Mouse (Mus musculus): ENCODE measurements at regions not wholly inside any gene's neighbourhood (a gene's known extent, or its start where the extent isn't known, plus 50 kb on each side); places are given as distances from the start of the nearest gene placed in this dataset.
A peak's percentile ranks its signal among the peaks of the same experiment; 100 is the strongest.
"Not testable (repeated sequence)": the region's sequence is repeated elsewhere in the genome, so short reads cannot be mapped to it uniquely, and the experiment has no call there.

GRCm38 (mm10) chr15:91916946-91917345 lies 78.9 kb downstream of the Smgc start:
- no peak for DNase-seq (ENCODE audit: low read depth)

DNA sequence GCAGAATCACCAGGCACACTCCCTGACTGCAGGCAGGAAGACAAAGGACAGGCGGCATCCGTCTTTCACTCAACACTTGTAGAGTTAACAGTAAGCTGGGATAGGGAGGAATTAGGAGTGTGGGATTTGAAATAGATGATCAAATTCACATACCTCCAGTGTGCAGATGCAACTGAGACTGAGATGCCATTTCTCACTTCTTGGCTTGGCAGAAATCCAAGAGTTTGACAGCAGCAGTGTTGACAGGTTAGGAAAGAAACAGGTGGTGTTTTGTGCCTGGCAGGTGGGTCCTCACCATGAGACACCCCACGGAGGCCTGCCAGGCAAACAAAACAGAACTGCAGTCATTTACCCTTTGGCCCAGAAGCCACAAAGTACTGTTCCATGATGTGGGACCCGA lies 79.8 kb downstream of the Smgc start:
- no peak for DNase-seq (ENCODE audit: low read depth)

- DNase-seq (ENCODE audit: low read depth): no peak
Measured at GRCm38 (mm10) chr15:91924542-91924941, 86.5 kb downstream of the Smgc start.

- DNase-seq (ENCODE audit: low read depth): no peak
Measured at GRCm38 (mm10) chr15:91927492-91927891, 89.4 kb downstream of the Smgc start.

GRCm38 (mm10) chr15:91928511-91928910 lies 90.4 kb downstream of the Smgc start:
- DNase-seq (ENCODE audit: low read depth): no peak

DNA sequence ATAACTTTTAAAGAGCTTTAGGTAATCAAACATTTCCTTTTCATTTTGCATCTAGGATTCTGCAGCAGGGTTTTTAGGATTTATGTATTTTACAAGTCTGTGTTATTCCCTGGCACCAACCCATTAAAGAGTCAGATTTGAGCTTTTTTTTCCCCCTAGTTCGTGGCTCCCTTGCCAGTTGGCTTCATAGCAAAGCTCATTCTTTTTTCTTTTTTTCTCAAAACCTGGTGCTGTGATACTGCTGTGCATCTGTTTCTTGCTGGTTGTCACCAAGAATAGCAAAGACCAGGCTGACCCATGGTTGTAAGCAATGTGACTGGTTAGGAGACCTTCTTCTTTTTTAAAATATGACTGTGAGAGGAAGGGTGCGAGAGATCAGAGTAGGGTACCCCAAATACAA lies 93.7 kb upstream of the Cntn1 start:
- no peak for DNase-seq (ENCODE audit: low read depth)

DNA sequence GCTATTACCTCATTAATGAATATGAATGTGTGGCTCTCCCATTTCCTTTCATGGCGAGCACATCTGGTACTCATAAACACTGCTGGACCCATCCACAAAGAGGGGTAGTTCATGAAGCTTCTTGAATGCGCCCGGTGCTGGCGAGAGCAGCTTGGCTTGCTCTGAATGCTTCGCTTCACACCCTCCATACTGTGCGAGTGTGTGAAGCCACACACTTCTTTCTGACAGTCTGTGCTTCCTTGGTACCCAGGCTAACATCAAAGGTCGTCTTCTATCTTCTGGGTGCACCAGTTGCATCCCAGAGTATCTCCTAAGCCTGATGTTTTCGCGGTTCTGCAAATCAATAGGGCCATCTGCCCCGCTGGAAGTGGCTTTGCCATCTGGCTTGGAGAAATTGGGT lies 85.8 kb upstream of the Cntn1 start:
- no peak for DNase-seq (ENCODE audit: low read depth)

- DNase-seq (ENCODE audit: low read depth): peak; percentile 31
Measured at GRCm38 (mm10) chr15:91969378-91969777, 81.6 kb upstream of the Cntn1 start.

GRCm38 (mm10) chr15:91971411-91971810 lies 79.6 kb upstream of the Cntn1 start:
- no peak for DNase-seq (ENCODE audit: low read depth)

DNA sequence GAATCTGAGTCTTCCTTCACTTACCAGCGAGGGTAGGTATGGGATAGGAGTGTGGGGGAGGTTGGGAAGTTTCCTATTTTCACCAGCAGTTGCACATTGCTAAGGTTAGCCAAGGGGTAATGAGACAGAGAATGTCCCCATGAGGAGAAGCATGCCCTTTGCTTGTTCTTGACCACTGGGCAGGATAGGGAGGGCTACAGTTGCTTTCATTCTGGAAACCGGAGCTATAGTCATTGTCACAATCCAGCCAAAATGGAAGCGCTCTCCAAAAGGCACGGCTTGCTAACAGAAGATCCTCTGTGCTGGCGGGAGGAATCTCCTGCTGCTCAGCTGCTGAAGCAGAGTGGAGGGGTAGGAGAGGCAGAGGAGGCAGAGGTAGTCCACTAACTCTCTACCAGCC lies 79.1 kb upstream of the Cntn1 start:
- DNase-seq (ENCODE audit: low read depth): no peak

- DNase-seq (ENCODE audit: low read depth): no peak
Measured at GRCm38 (mm10) chr15:91975606-91976005, 75.4 kb upstream of the Cntn1 start.

DNA sequence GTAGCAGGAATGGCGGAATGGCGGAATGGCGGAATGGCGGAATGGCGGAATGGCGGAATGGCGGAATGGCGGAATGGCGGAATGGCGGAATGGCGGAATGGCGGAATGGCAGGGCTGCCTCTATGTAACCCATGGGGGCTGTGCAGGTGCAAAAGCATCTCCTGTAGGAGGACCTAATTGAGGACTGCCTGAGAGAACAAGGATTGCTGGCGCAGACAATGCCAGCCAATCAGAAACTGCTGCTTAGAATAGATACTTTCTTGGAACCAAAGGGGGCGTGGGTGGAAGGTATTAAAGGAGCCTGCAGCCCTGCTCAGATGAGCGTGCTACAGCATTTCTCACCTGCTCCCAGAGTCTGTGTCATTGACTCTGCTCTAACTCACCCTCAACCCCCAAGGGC lies 67.8 kb upstream of the Cntn1 start:
- DNase-seq (ENCODE audit: low read depth): not testable (repeated sequence)

DNA sequence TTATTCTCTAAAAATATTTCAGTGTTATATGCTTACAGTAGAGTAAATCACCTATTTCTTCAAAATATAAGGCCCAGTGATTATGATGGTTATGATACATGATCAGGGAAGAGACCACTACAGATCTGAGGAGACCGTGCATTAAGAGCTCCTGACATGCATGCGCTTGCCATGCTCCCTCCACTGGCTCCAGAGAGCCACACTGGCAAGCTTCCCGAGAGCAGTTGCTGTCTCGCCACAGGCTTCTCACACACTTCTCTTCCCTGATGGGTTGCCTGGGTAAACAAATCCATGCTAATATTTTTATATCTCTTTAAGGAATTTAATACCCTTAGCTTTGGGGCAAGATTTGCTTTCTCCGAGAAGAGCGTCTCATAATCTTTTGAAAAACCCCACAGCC lies 50.9 kb upstream of the Cntn1 start:
- no peak for DNase-seq (ENCODE audit: low read depth)
